Comparison of ENCODE assay signal across 8 mouse cellular contexts in the genomic region with DNA sequence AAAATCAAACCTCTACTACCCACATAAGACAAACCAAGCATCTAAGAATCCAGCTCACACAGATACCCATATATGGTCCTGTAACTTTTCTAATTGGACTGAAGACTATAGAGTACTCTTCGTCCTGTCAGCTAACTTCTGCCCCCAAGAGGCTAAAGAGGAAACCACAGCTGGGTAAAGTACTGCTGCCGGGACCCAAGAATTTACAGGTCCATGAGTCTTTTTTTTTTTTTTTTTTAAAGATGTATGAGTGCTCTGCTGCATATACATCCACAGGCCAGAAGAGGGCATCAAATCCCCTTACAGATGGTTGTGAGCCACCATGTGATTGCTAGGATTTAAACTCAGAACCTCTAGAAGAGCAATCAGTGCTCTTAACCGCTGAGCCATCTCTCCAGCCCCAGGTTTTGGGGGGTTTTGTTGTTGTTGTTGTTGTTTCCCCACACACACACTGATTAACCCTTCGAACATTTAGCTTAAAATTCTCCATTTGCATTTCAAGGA. TPM values are rescaled to one million over a fixed set of nuclear protein-coding genes. Genes with fewer than 3 reads are reported as not detected.
A peak's percentile ranks its signal among the peaks of the same experiment; 100 is the strongest.
DNase-seq lines count a peak whose midpoint lies in the region; ATAC-seq lines count a peak whose summit lies in the region.

No protein-coding gene starts in this region.

- peaks cover 3% of the 10 kb centered on the region; the same call in 1 of the 2 replicates for H3K36me3 ChIP-seq in intestine, embryonic 15.5 days

- peak; percentile 54 for DNase-seq in ovary, adult 18-20 months (ENCODE audit: low spot score)
- DNase-seq in ovary, postnatal 10 days (ENCODE audit: low spot score): no peak
- DNase-seq in embryo, embryonic 11 days: peak; percentile 81
- DNase-seq in gastrocnemius, postnatal 4 days (ENCODE audit: low spot score in 2 of 2): peak; percentile 35 to 59
- DNase-seq in left cerebral cortex, postnatal 36 days (ENCODE audit: low spot score in 2 of 2): peak; percentile 35 to 41
- DNase-seq in mesoderm, embryonic 11.5 days (ENCODE audit: low read depth, low spot score): peak; percentile 85
- peak; percentile 62 for DNase-seq in right cerebral cortex, postnatal 4 days

- WGBS in intestine, embryonic 15.5 days: 3% methylated on average over 4 of the region's 4 CpGs

- H3K4me1 ChIP-seq in intestine, embryonic 15.5 days (replicated peaks): peaks cover 5% of the 10 kb centered on the region

- H3K4me2 ChIP-seq in intestine, embryonic 15.5 days (replicated peaks): peak overlapping the region; percentile 83

- intact Hi-C loops in left cerebral cortex, postnatal 36 days (cut with DNase I): loop anchor here (5.0 to 10.0 kb wide), 2 partner anchors 129 to 221 kb away; partner anchors contain the start of gene Hnrnpc

- H3K9ac ChIP-seq in intestine, embryonic 15.5 days: 0 out of 2 replicates have a peak overlapping the region, but pooled peaks have one; percentile 32

- H3K27me3 ChIP-seq in intestine, embryonic 15.5 days (replicated peaks): no peaks in the 10 kb centered on the region

- peak; percentile 52 for ATAC-seq in intestine, embryonic 15.5 days

- H3K4me3 ChIP-seq in intestine, embryonic 15.5 days (replicated peaks): peak overlapping the region; percentile 74

- H3K9me3 ChIP-seq in intestine, embryonic 15.5 days: no peaks in the 10 kb centered on the region

- peak overlapping the region; percentile 76 for H3K27ac ChIP-seq in intestine, embryonic 15.5 days

RNA-seq across cellular contexts. Expression of gene Mettl17, which starts 1.1 kb away (rescaled TPM):
- 10 to 100 TPM; 11.4 to 14.3 TPM for total RNA-seq in gastrocnemius, postnatal 4 days (2021)
- polyA plus RNA-seq in intestine, embryonic 15.5 days (2015; fragmentation: Nextera tagmentation; extraction: Ambion mirVana): 45.4 and 45.5 TPM in 2 replicates
- 10 to 100 TPM; 23.6 to 45.2 TPM for total RNA-seq in left cerebral cortex, postnatal 36 days (2021)

RNA-seq across cellular contexts. Expression of gene Slc39a2, which starts 9.1 kb away (rescaled TPM):
- total RNA-seq in gastrocnemius, postnatal 4 days (2021): under 1 TPM; 0.47 to 0.96 TPM
- 0.96 and 1.0 TPM in 2 replicates for polyA plus RNA-seq in intestine, embryonic 15.5 days (2015; fragmentation: Nextera tagmentation; extraction: Ambion mirVana)
- 1 to 10 TPM; 2.6 to 8.1 TPM for total RNA-seq in left cerebral cortex, postnatal 36 days (2021)

RNA-seq across cellular contexts. Expression of gene Ear6, which starts 30.1 kb away (rescaled TPM):
- not detected for total RNA-seq in gastrocnemius, postnatal 4 days (2021)
- 0.35 TPM in 1 of 2 replicates, not detected in the other for polyA plus RNA-seq in intestine, embryonic 15.5 days (2015; fragmentation: Nextera tagmentation; extraction: Ambion mirVana)
- not detected for total RNA-seq in left cerebral cortex, postnatal 36 days (2021)

RNA-seq across cellular contexts. Expression of gene Ndrg2, which starts 30.4 kb away (rescaled TPM):
- 100 to 1,000 TPM; 315 to 500 TPM for total RNA-seq in gastrocnemius, postnatal 4 days (2021)
- 52.2 and 60.1 TPM in 2 replicates for polyA plus RNA-seq in intestine, embryonic 15.5 days (2015; fragmentation: Nextera tagmentation; extraction: Ambion mirVana)
- total RNA-seq in left cerebral cortex, postnatal 36 days (2021): 100 to 1,000 TPM; 753 to 795 TPM

RNA-seq across cellular contexts. Expression of gene Tppp2, which starts 34.6 kb away (rescaled TPM):
- not detected for total RNA-seq in gastrocnemius, postnatal 4 days (2021)
- not detected in 2 replicates for polyA plus RNA-seq in intestine, embryonic 15.5 days (2015; fragmentation: Nextera tagmentation; extraction: Ambion mirVana)
- total RNA-seq in left cerebral cortex, postnatal 36 days (2021): not detected
